Comparison of ENCODE assay signal across 9 mouse cellular contexts in the genomic region with DNA sequence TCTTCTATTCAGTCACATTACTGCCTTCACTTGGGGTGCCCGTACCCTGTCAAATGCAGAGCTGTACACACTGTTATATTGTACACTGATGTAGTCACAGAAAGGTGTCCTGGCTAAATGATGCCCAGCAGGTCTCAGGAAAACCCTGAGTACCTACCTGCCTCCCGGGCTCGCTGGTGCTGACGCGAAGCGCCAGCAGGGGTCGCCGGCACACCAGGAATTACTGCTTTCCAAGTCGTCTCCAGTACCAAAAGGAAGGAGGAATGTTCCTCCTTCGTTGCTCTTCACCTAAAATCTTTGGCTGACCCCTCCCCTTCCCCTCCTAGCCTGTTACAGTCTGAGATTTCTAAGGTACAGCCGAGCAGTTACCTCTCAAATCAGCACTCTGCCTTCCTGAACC. TPM values are rescaled to one million over a fixed set of nuclear protein-coding genes. Genes with fewer than 3 reads are reported as not detected.
A peak's percentile ranks its signal among the peaks of the same experiment; 100 is the strongest.
DNase-seq lines count a peak whose midpoint lies in the region; ATAC-seq and TF ChIP-seq lines count a peak whose summit lies in the region.
"Had no signal": no experiment of that assay in that cellular context is flagged by ENCODE, and none has a peak within 500 bp of the region (broad histone marks: within the 10 kb centered on the region; RNA-seq: fewer than 3 reads in every experiment).

No protein-coding gene starts in this region.

- 2% methylated on average over 11 of the region's 11 CpGs for WGBS in intestine, embryonic 14.5 days
- WGBS in intestine, embryonic 15.5 days = 1% methylated on average over 11 of the region's 11 CpGs
- WGBS in cerebellum, adult 2 months = 2% methylated on average over 11 of the region's 11 CpGs
- WGBS in stomach, postnatal 0 days = 2% methylated on average over 11 of the region's 11 CpGs

- TF ChIP-seq CTCF in cerebellum, adult 2 months (IDR thresholded peaks at IDR 0.05; ENCODE audit: borderline replicate concordance, insufficient read depth, low read depth, low read length) = peak; percentile 99
- peak; percentile 95 for TF ChIP-seq CTCF in stomach, postnatal 0 days (IDR thresholded peaks at IDR 0.05; ENCODE audit: low read depth)

- no peak overlapping the region for H3K9ac ChIP-seq in intestine, embryonic 14.5 days (ENCODE audit: low read length)
- no peak overlapping the region for H3K9ac ChIP-seq in intestine, embryonic 15.5 days
- no peak overlapping the region for H3K9ac ChIP-seq in stomach, postnatal 0 days (ENCODE audit: low read length)

- no peak for TF ChIP-seq EP300 in stomach, postnatal 0 days (optimal IDR thresholded peaks at IDR 0.05)

- intact Hi-C loops in left cerebral cortex, postnatal 36 days (cut with DNase I) = loop anchor here (1.0 to 10.0 kb wide), 3 partner anchors 44 to 477 kb away; no protein-coding TSS in a partner anchor

- no peak overlapping the region for H3K4me3 ChIP-seq in intestine, embryonic 14.5 days (ENCODE audit: low read depth, low read length)
- H3K4me3 ChIP-seq in intestine, embryonic 15.5 days (replicated peaks) = no peak overlapping the region
- no peak overlapping the region for H3K4me3 ChIP-seq in cerebellum, adult 2 months (replicated peaks; ENCODE audit: insufficient read depth, low read depth, low read length)
- H3K4me3 ChIP-seq in stomach, postnatal 0 days (ENCODE audit: low read depth, low read length) = no peak overlapping the region

- no peak for ATAC-seq in intestine, embryonic 14.5 days (replicated peaks; ENCODE audit: low FRiP score, low TSS enrichment, low read depth)
- ATAC-seq in intestine, embryonic 15.5 days = no peak
- ATAC-seq in stomach, postnatal 0 days (ENCODE audit: low FRiP score, low TSS enrichment) = peak; percentile 55

- H3K27me3 ChIP-seq in intestine, embryonic 14.5 days (replicated peaks; ENCODE audit: control insufficient read depth, insufficient read depth, low read length) = peaks cover 61% of the 10 kb centered on the region
- peaks cover 56% of the 10 kb centered on the region for H3K27me3 ChIP-seq in intestine, embryonic 15.5 days (replicated peaks)
- H3K27me3 ChIP-seq in cerebellum, adult 2 months (ENCODE audit: control insufficient read depth, insufficient read depth, low read length) = no peaks in the 10 kb centered on the region
- H3K27me3 ChIP-seq in stomach, postnatal 0 days (ENCODE audit: control insufficient read depth, insufficient read depth, low read length) = peaks cover 20% of the 10 kb centered on the region; the same call in 1 of the 2 replicates

- no peaks in the 10 kb centered on the region for H3K36me3 ChIP-seq in intestine, embryonic 14.5 days (ENCODE audit: control insufficient read depth, insufficient read depth, low read length)
- no peaks in the 10 kb centered on the region for H3K36me3 ChIP-seq in intestine, embryonic 15.5 days
- H3K36me3 ChIP-seq in stomach, postnatal 0 days (ENCODE audit: control insufficient read depth, insufficient read depth, low read length) = no peaks in the 10 kb centered on the region

- no peak overlapping the region for H3K27ac ChIP-seq in intestine, embryonic 14.5 days (ENCODE audit: low read depth)
- no peak overlapping the region for H3K27ac ChIP-seq in intestine, embryonic 15.5 days
- no peak overlapping the region for H3K27ac ChIP-seq in cerebellum, adult 2 months (ENCODE audit: insufficient read depth, low read length)
- no peak overlapping the region for H3K27ac ChIP-seq in stomach, postnatal 0 days (replicated peaks)
- H3K27ac ChIP-seq: macrophage had no signal

- H3K9me3 ChIP-seq in intestine, embryonic 14.5 days (ENCODE audit: control insufficient read depth, low read length) = no peaks in the 10 kb centered on the region
- H3K9me3 ChIP-seq in intestine, embryonic 15.5 days = no peaks in the 10 kb centered on the region
- no peaks in the 10 kb centered on the region for H3K9me3 ChIP-seq in stomach, postnatal 0 days (ENCODE audit: control insufficient read depth, low read length)

- peak; percentile 92 for DNase-seq in intestine, embryonic 14.5 days (ENCODE audit: low spot score)
- peak; percentile 82 to 91 for DNase-seq in cerebellum, adult 2 months
- DNase-seq in frontal cortex, postnatal 14 days (ENCODE audit: low spot score in 2 of 2) = peak; percentile 61 to 85
- DNase-seq in kidney, adult 18-20 months = peak; percentile 88
- peak; percentile 80 to 81 for DNase-seq in left cerebral cortex, postnatal 36 days (ENCODE audit: low spot score in 2 of 2)
- DNase-seq in neural tube, embryonic 10.5 days (ENCODE audit: extremely low spot score, low spot score) = peak; percentile 83
- DNase-seq in stomach, postnatal 0 days (ENCODE audit: low spot score) = peak; percentile 87

- peaks cover 3% of the 10 kb centered on the region; the same call in 1 of the 2 replicates for H3K4me1 ChIP-seq in intestine, embryonic 14.5 days (replicated peaks; ENCODE audit: control insufficient read depth, insufficient read depth, low read length)
- peaks cover 2% of the 10 kb centered on the region; the same call in 1 of the 2 replicates for H3K4me1 ChIP-seq in intestine, embryonic 15.5 days (replicated peaks)
- H3K4me1 ChIP-seq in cerebellum, adult 2 months (ENCODE audit: control insufficient read depth, insufficient read depth, low read length) = no peaks in the 10 kb centered on the region
- H3K4me1 ChIP-seq in stomach, postnatal 0 days (replicated peaks; ENCODE audit: control insufficient read depth, insufficient read depth) = 0 out of 2 replicates have a peak, but pooled peaks cover under 1% of the 10 kb centered on the region

- no peak for TF ChIP-seq POLR2A in cerebellum, adult 2 months (IDR thresholded peaks at IDR 0.05; ENCODE audit: borderline replicate concordance, insufficient read depth, low read length)

- no peak overlapping the region for H3K4me2 ChIP-seq in intestine, embryonic 14.5 days (ENCODE audit: low read length)
- no peak overlapping the region for H3K4me2 ChIP-seq in intestine, embryonic 15.5 days (replicated peaks)
- no peak overlapping the region for H3K4me2 ChIP-seq in stomach, postnatal 0 days (replicated peaks; ENCODE audit: low read depth)

RNA-seq across cellular contexts. Expression of gene Calcoco1, which starts 23.8 kb away (rescaled TPM):
- 30.6 and 35.8 TPM in 2 replicates for polyA plus RNA-seq in intestine, embryonic 14.5 days (2014; fragmentation: Nextera tagmentation; extraction: Ambion mirVana)
- polyA plus RNA-seq in intestine, embryonic 15.5 days (2015; fragmentation: Nextera tagmentation; extraction: Ambion mirVana) = 27.7 and 28.5 TPM in 2 replicates
- polyA plus RNA-seq in cerebellum, adult 2 months (2012; rRNA removed) = 55.8 and 56.0 TPM in 2 replicates
- total RNA-seq in left cerebral cortex, postnatal 36 days (2021) = 10 to 100 TPM; 70.8 to 82.0 TPM
- polyA plus RNA-seq in stomach, postnatal 0 days (2015; fragmentation: Nextera tagmentation; extraction: Ambion mirVana) = 25.5 and 27.6 TPM in 2 replicates

RNA-seq across cellular contexts. Expression of gene Atp5g2, which starts 26.0 kb away (rescaled TPM):
- polyA plus RNA-seq in intestine, embryonic 14.5 days (2014; fragmentation: Nextera tagmentation; extraction: Ambion mirVana) = 81.3 and 87.4 TPM in 2 replicates
- 68.2 and 73.2 TPM in 2 replicates for polyA plus RNA-seq in intestine, embryonic 15.5 days (2015; fragmentation: Nextera tagmentation; extraction: Ambion mirVana)
- 391 and 398 TPM in 2 replicates for polyA plus RNA-seq in cerebellum, adult 2 months (2012; rRNA removed)
- 10 to 100 TPM in 1 of 2 experiments, 1 to 10 TPM in 1; 8.8 to 11.0 TPM for total RNA-seq in left cerebral cortex, postnatal 36 days (2021)
- polyA plus RNA-seq in stomach, postnatal 0 days (2015; fragmentation: Nextera tagmentation; extraction: Ambion mirVana) = 66.6 and 71.4 TPM in 2 replicates
